Mouse (Mus musculus) E14TG2a.4 (cell line): Measurements from ENCODE around the gene Tbc1d22a.

Experiments
- H3K27me3 ChIP-seq: 2 replicates; pipeline ENCODE4 v1.6.1; 2014; ENCODE audit warnings: low read length, control low read depth; ENCODE audit not compliant: insufficient read depth
- H3K36me3 ChIP-seq: 2 replicates; pipeline ENCODE4 v1.6.1; 2014; ENCODE audit warnings: low read length, control low read depth; ENCODE audit not compliant: insufficient read depth
- H3K4me1 ChIP-seq: replicated peaks from 2 replicates; pipeline ENCODE4 v1.6.1; 2014; ENCODE audit warnings: low read depth, low read length, control low read depth
- H3K4me3 ChIP-seq: replicated peaks from 2 replicates; pipeline ENCODE4 v1.5.1; 2014; ENCODE audit warnings: mild to moderate bottlenecking, low read length
- H3K9me3 ChIP-seq: 2 replicates; pipeline ENCODE4 v1.6.1; 2014; ENCODE audit warnings: low read length, control low read depth
- CTCF ChIP-seq: conservative IDR thresholded peaks from 2 replicates; pipeline ENCODE4 v1.5.1; 2014; ENCODE audit warnings: low read length
- NANOG ChIP-seq: IDR thresholded peaks from 2 replicates; pipeline ENCODE4 v1.6.1; 2014; ENCODE audit warnings: borderline replicate concordance, low read length, mixed read lengths
- POU5F1 ChIP-seq: IDR thresholded peaks from 2 replicates; pipeline ENCODE4 v1.6.1; 2014; ENCODE audit warnings: low read length, borderline replicate concordance

Gene Tbc1d22a

DNA sequence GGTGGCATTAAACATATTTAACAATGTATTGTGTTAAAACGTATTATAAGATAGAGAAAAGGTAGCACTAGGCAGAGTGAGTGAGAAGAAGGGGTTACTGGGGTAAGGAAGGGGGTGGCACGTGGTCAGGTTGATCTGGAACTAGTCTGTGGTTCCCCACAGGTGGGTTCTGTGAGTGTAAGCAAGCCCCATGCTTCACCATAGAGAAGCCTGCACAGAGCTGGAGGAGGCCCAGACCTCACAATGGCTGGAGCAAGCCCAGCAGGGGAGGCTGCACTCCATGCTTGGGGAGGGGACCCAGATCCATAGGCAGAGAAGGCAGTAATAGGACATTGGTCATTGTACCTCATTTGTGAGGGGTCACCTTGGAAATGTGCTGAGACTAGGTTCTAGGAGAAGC is 119.3 kb downstream of the Tbc1d22a start:
- Histone ChIP-seq H3K27me3 (no peaks in the 10 kb centered on the region), H3K36me3 (peaks cover 12% of the 10 kb centered on the region; the same call in 1 of the 2 replicates), H3K4me1 (no peaks in the 10 kb centered on the region), H3K4me3 (no peak overlapping the region), H3K9me3 (no peaks in the 10 kb centered on the region)
- TF ChIP-seq CTCF = no peak

DNA sequence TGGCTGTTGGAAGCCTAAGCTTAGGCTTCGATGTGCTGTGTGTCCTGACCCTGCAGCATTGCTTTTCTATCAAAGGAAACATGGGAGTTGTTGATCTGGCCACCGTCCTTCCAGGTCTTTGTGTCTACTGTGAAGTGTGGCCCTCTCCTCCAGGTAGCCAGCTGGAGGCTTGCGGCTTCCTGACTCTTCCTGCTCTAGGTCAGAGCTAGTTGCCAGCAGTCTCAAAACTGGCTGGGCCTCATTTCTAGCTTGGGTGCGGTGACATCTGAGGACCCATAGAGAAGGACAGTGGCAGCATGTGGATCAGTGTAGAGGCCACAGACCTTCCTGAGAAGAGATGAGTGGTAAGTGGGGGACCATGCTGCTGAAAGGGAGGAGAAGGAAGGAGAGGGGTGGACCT is 120.0 kb downstream of the Tbc1d22a start:
- Histone ChIP-seq H3K9me3 (no peaks in the 10 kb centered on the region), H3K4me1 (no peaks in the 10 kb centered on the region), H3K36me3 (peaks cover 12% of the 10 kb centered on the region; the same call in 1 of the 2 replicates), H3K27me3 (no peaks in the 10 kb centered on the region), H3K4me3 (no peak overlapping the region)
- TF ChIP-seq CTCF (no peak), POU5F1 (no peak)

DNA sequence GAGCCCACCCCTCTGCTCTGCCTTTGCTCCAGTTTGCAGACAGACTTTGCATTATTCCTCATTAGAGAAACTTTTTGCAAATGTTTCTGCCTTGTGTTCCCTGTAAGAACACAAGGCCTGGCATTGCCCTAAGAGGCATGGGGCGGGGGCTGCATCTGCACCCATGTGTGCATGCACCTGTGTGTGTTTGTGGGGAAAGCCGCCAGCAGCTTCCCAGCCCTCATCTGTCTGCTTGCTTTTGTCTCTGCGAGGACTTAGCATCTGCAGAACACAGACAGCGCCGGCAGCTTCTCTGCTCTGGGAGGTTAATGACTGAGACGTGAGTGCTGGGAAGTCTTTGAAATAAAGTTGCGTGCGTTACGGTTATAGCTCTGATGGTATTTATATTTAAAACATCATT is 120.5 kb downstream of the Tbc1d22a start:
- Histone ChIP-seq H3K36me3 (peaks cover 12% of the 10 kb centered on the region; the same call in 1 of the 2 replicates), H3K4me1 (no peaks in the 10 kb centered on the region)

DNA sequence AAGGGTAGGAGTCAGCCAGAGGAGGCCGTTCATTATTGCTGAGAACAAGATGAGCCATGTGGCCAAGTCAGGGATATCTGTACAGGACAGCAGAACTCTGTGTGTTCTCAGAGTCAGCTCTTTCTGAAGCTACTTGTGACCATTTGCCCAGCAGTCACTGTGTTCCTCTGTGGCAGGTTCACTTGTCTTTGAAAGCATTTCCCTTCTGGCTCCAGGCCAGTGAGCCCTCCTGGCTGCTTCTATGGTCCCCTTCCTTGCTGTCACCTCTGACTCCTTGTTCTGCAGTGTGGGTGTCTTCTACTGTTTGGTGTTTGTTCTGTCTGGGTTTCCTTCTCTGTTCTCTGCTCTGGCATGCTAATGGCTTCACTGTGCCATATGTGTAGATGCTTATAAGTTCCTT is 121.5 kb downstream of the Tbc1d22a start:
- H3K36me3 ChIP-seq = peaks cover 12% of the 10 kb centered on the region; the same call in 1 of the 2 replicates
- H3K4me3 ChIP-seq = no peak overlapping the region
- no peaks in the 10 kb centered on the region for H3K27me3 ChIP-seq
- TF ChIP-seq CTCF (no peak), POU5F1 (no peak), NANOG (no peak)
- H3K4me1 ChIP-seq = no peaks in the 10 kb centered on the region
- no peaks in the 10 kb centered on the region for H3K9me3 ChIP-seq

More for the DNA sequence above, 120.5 kb downstream of the Tbc1d22a start:
- no peaks in the 10 kb centered on the region for H3K9me3 ChIP-seq
- no peak overlapping the region for H3K4me3 ChIP-seq
- no peaks in the 10 kb centered on the region for H3K27me3 ChIP-seq
- TF ChIP-seq POU5F1 = no peak
- no peak for TF ChIP-seq NANOG
- TF ChIP-seq CTCF = no peak

DNA sequence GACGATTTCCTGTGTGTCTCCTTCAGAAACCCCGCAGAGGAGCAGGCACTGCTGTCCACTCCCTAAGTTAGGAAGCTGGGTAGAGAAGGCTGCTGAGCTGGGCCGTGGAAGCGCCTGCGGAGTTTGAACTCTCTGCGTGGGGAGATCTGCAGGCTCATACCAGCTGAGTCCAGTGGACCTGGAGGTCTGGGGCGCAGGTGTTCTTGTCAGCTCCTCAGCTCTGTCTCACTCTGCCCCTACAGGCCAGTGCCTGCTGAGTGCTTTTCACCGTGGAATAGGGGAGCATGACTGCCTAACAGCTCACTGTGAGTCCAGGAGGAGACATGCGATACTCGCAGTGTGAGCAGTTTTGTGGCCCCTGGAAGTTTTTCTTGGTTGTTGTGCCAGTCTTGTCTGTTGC is 123.5 kb downstream of the Tbc1d22a start:
- H3K4me3 ChIP-seq = no peak overlapping the region
- no peaks in the 10 kb centered on the region for H3K4me1 ChIP-seq
- H3K36me3 ChIP-seq = peaks cover 6% of the 10 kb centered on the region; the same call in 1 of the 2 replicates
- no peak for TF ChIP-seq NANOG
- TF ChIP-seq CTCF = no peak
- no peak for TF ChIP-seq POU5F1
- no peaks in the 10 kb centered on the region for H3K9me3 ChIP-seq
- no peaks in the 10 kb centered on the region for H3K27me3 ChIP-seq

DNA sequence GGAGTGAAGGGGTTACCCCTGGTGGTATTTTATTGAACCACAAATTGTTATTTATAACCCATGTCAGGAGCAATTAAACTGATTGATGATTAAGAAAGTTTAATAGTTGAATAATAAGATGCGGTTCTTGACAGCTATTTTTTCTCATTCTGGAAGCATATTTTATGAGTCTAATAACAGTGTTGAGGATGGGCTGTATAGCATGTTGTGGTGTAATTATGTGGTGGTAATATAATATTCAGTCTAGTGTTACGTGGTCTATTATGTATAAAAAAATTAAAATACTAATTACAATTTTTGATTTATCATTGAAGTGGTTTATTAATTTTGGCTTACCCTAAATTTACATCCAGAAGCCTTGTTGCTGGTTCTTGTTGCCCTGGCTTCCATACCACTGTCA is 125.5 kb downstream of the Tbc1d22a start:
- no peak for TF ChIP-seq CTCF
- H3K4me1 ChIP-seq = no peaks in the 10 kb centered on the region
- no peaks in the 10 kb centered on the region for H3K9me3 ChIP-seq
- no peak overlapping the region for H3K4me3 ChIP-seq
- peaks cover 6% of the 10 kb centered on the region; the same call in 1 of the 2 replicates for H3K36me3 ChIP-seq
- no peaks in the 10 kb centered on the region for H3K27me3 ChIP-seq

DNA sequence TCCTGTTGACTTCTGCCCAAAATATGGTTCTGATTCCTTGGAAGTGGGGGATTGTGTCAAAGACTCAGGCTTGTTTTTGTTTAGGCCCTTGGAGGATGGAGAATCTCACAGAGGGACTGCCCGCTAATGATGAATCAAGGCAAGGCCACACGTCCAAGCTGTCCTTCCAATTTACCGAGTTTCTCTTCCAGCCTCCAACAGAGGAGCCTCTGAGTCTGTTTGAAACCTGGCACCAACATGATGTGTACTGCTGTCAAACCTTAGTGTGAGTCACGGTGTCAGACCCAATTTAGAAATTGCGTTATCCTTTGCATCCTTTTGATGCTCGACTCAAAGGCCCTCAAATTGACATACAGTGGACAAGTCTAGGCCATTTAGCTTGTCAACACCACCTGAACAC is 126.5 kb downstream of the Tbc1d22a start:
- 0 out of 2 replicates have a peak, but pooled peaks cover under 1% of the 10 kb centered on the region for H3K4me1 ChIP-seq
- peaks cover 2% of the 10 kb centered on the region; the same call in 1 of the 2 replicates for H3K36me3 ChIP-seq
- H3K9me3 ChIP-seq = no peaks in the 10 kb centered on the region
- no peak overlapping the region for H3K4me3 ChIP-seq
- H3K27me3 ChIP-seq = no peaks in the 10 kb centered on the region
- TF ChIP-seq NANOG (no peak), CTCF (no peak), POU5F1 (no peak)

DNA sequence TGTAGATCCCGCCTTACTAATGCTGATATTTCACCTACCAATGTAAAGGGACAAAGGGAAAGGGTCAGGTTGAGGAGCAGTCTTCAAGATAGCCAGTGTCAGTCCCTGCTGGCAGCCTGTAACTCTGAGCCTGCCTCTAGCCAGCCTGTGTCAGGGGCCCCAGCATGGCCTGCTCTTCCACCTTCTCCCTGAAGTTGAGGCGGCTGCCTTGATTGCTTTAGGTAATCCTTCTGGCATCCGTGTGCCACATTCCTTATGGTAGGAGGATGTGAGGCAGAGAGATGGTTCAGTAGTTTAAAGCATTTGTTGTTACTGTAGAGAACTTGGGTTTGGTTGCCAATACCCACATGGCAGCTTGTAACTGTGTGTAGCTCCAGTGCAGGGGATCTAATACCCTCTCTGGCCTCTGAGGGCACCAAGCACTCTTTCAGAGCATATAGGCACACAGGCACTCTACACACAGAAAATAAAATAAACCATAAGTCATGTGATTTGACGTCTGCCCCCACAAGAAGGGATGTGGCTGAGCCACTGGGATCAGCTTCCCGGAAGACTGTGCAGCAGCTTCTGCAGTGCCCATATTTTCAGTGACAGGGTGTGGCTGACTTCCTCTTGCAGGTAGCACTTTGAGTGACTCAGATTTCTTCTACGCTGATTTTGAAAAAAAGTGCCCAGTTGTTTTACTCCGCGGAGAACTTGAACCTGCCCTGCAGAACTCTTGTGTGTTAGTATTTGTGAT is 128.5 kb downstream of the Tbc1d22a start:
- TF ChIP-seq CTCF (no peak), NANOG (no peak), POU5F1 (no peak)
- Histone ChIP-seq H3K4me3 (no peak overlapping the region), H3K9me3 (no peaks in the 10 kb centered on the region), H3K4me1 (0 out of 2 replicates have a peak, but pooled peaks cover 5% of the 10 kb centered on the region), H3K27me3 (no peaks in the 10 kb centered on the region), H3K36me3 (no peaks in the 10 kb centered on the region)

DNA sequence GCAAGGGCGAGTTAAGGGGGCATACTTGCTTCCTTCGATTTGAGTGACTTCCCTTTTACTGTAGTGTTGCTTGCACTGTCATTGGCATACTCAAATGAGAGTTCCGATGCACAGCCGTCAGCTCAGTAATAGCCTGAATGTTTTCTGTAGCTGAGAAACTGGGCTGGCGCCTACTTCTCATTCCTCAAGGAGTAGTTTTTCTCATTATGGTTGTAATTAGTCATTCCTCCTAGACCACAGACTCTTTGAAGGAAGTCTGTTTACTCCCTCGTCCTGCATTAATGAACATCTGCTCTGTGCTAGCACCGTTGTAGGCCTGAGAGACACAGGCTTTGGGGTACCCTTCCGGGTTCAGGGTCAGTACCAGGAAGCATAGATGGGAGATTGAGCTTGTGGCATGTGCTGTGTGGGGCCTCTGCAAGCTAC is 130.7 kb downstream of the Tbc1d22a start:
- Histone ChIP-seq H3K9me3 (no peaks in the 10 kb centered on the region), H3K4me3 (no peak overlapping the region), H3K36me3 (no peaks in the 10 kb centered on the region), H3K4me1 (peaks cover 9% of the 10 kb centered on the region), H3K27me3 (no peaks in the 10 kb centered on the region)
- no peak for TF ChIP-seq POU5F1
